Mouse (Mus musculus) lung, postnatal 0 days (tissue): ENCODE measurements around the gene Cdk5rap2.

ENCODE experiments used
- CTCF ChIP-seq: IDR thresholded peaks from 2 replicates; pipeline ENCODE4 v1.5.1; 2016; ENCODE audit warnings: antibody characterized with exemption, mild to moderate bottlenecking
- EP300 ChIP-seq: IDR thresholded peaks from 2 replicates; pipeline ENCODE4 v1.6.1; 2016; ENCODE audit warnings: antibody characterized with exemption, mild to moderate bottlenecking, control low read depth

DNA sequence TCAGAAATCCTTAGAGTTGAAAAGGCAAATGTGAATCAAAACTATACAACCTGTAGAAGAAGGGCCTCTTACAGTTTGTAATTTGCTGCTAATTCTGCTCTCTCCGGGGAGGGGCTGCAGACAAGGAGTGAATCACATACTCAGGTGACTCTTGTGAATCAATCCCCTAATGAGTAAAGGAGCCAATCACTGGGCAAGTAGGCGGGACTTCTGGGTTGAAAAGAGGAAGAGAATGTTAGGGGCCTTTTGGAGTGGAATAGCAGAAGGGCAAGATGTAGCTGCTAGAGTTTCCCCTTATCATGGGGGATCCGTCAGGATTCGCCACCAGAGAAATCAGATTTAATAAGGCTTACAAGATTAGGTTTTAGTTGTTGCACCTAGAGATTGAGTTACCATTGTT is 12.2 kb downstream of the Cdk5rap2 start:
- TF ChIP-seq EP300 (no peak), CTCF (no peak)
